Mouse (Mus musculus): ENCODE results near the gene Pld1. TPM values are rescaled to one million over a fixed set of nuclear protein-coding genes. Genes with fewer than 3 reads are reported as not detected.

Pld1 gene
- polyA plus RNA-seq, 2 experiments = 6.4 to 6.8 TPM

DNA sequence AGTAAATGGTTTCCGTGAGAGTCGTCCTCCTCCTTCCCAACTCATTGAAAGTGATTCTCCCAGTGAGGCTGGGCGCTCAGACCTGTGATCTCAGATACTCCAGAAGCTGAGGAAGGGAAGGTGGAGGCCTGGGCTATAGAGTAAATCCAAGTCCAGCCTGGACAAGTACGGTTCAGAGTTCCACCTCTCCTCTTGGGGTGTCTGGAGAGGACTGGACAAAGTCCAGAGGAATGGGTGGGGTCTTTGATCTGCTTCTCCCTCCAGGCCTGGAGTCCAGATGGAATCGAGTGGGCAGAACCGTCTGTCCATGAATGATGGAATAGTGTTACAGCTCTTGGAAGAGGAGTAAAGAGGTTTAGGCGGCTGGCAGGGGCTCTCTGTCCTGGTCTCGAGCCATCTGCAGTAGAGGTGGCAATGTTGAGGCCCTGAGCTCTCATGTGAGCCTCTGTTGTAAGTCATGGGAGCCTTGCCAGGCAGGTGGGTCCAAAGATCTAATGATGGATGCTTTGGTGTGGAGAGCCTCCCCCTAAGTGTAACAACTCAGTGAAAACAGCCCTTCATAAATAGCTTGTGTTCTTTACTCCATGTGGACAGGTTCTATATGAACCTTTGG is 98.9 kb downstream of the Pld1 start:
- WGBS = 50% methylated on average over 8 of the region's 8 CpGs
- peaks cover 5% of the 10 kb centered on the region for H3K36me3 ChIP-seq (ENCODE audit: control insufficient read depth, insufficient read depth, low read length)
- no peak overlapping the region for H3K4me3 ChIP-seq (replicated peaks; ENCODE audit: low read length)
- ATAC-seq (ENCODE audit: low FRiP score, low read depth) = peak; percentile 44; the same call in 1 of the 2 replicates
- peak; percentile 7 for DNase-seq (ENCODE audit: low spot score)
- H3K4me1 ChIP-seq (ENCODE audit: control insufficient read depth, insufficient read depth, low read length) = peaks cover 3% of the 10 kb centered on the region; the same call in 1 of the 2 replicates
- H3K4me2 ChIP-seq (replicated peaks; ENCODE audit: low read depth, low read length, severe bottlenecking) = no peak overlapping the region
- H3K27ac ChIP-seq (replicated peaks; ENCODE audit: low read depth, low read length) = no peak overlapping the region
- TF ChIP-seq POLR2A (IDR thresholded peaks at IDR 0.05; ENCODE audit: borderline replicate concordance, extremely low read depth, insufficient read depth, insufficient read length) = no peak
- H3K9me3 ChIP-seq (ENCODE audit: control insufficient read depth, low read length) = no peaks in the 10 kb centered on the region
- H3K27me3 ChIP-seq (ENCODE audit: control insufficient read depth, insufficient read depth, low read length) = no peaks in the 10 kb centered on the region
- H3K9ac ChIP-seq (ENCODE audit: low read depth, low read length, severe bottlenecking) = no peak overlapping the region

DNA sequence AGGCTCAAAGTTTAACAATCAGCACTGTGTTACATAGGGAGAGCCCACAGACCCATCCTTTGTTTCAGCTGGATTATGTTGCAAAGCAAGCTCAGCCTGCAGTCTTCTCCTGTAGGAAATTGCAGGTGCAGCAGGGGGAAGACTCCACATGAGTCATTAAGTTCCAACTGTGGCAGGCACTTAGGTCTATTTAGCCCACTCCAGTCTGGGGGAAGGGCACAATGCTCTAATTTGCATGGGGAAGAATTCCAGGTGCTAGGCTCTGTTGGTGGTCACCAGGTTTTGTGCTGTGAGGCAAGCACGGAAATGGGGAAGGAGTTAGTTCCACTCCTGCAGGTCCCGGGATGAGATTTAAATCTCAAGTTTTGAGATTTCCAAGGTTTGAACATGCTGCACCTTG is 99.6 kb downstream of the Pld1 start:
- Histone ChIP-seq H3K27me3 (ENCODE audit: control insufficient read depth, insufficient read depth, low read length) (no peaks in the 10 kb centered on the region), H3K4me2 (replicated peaks; ENCODE audit: low read depth, low read length, severe bottlenecking) (no peak overlapping the region), H3K4me3 (replicated peaks; ENCODE audit: low read length) (no peak overlapping the region), H3K9ac (ENCODE audit: low read depth, low read length, severe bottlenecking) (no peak overlapping the region), H3K9me3 (ENCODE audit: control insufficient read depth, low read length) (no peaks in the 10 kb centered on the region), H3K36me3 (ENCODE audit: control insufficient read depth, insufficient read depth, low read length) (peaks cover 7% of the 10 kb centered on the region), H3K4me1 (ENCODE audit: control insufficient read depth, insufficient read depth, low read length) (peaks cover 3% of the 10 kb centered on the region; the same call in 1 of the 2 replicates), H3K27ac (replicated peaks; ENCODE audit: low read depth, low read length) (no peak overlapping the region)
- ATAC-seq (ENCODE audit: low FRiP score, low read depth) (no peak), DNase-seq (ENCODE audit: low spot score) (no peak)
- WGBS = 47% methylated on average over 2 of the region's 2 CpGs
- no peak for TF ChIP-seq POLR2A (IDR thresholded peaks at IDR 0.05; ENCODE audit: borderline replicate concordance, extremely low read depth, insufficient read depth, insufficient read length)

DNA sequence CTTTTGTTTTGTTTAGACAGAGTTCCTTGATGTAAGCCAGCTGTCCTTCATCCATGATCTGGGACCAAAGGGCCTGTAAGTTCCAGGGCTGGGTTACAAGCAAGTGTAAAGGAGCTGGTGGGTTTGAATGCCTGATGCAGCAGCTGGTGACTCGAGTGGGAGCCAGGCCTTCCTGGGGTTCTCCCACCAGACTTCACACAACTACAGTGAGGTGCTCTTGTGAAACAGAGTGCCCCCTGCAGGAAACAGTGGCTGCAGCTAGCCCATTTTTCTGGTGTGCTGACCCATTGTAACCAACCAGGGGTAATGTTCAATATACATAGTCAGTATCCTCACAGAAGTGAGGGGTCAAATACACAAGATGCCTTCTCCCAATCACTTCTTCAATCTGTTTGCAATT is 101.3 kb downstream of the Pld1 start:
- TF ChIP-seq POLR2A (IDR thresholded peaks at IDR 0.05; ENCODE audit: borderline replicate concordance, extremely low read depth, insufficient read depth, insufficient read length) = no peak
- 28% methylated on average over 1 of the region's 1 CpGs for WGBS
- Histone ChIP-seq H3K27ac (replicated peaks; ENCODE audit: low read depth, low read length) (no peak overlapping the region), H3K36me3 (ENCODE audit: control insufficient read depth, insufficient read depth, low read length) (peaks cover 7% of the 10 kb centered on the region), H3K4me3 (replicated peaks; ENCODE audit: low read length) (no peak overlapping the region), H3K9me3 (ENCODE audit: control insufficient read depth, low read length) (no peaks in the 10 kb centered on the region), H3K9ac (ENCODE audit: low read depth, low read length, severe bottlenecking) (no peak overlapping the region), H3K4me1 (ENCODE audit: control insufficient read depth, insufficient read depth, low read length) (peaks cover 3% of the 10 kb centered on the region; the same call in 1 of the 2 replicates), H3K27me3 (ENCODE audit: control insufficient read depth, insufficient read depth, low read length) (no peaks in the 10 kb centered on the region), H3K4me2 (replicated peaks; ENCODE audit: low read depth, low read length, severe bottlenecking) (no peak overlapping the region)
- ATAC-seq (ENCODE audit: low FRiP score, low read depth) = no peak
- DNase-seq (ENCODE audit: low spot score) = no peak

DNA sequence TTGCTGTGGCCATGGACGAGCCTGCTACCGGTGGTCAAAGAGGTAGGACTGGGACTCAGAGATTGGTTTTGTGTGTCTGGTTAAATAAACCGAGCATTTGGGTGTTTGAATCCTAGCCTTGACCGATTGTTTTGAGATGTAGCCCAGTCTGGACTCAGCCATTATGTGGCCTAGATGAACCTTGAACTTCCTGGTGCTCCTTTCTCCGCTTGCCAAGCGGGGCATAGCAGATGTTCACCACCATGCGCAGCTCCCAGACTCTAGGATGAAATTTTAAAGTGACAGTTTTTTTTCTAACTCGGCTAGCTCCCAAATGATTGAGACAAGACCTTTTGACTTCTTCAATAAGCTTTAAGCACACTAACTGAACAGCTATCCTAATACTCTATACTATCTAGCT is 102.7 kb downstream of the Pld1 start:
- no peaks in the 10 kb centered on the region for H3K27me3 ChIP-seq (ENCODE audit: control insufficient read depth, insufficient read depth, low read length)
- peaks cover 3% of the 10 kb centered on the region; the same call in 1 of the 2 replicates for H3K4me1 ChIP-seq (ENCODE audit: control insufficient read depth, insufficient read depth, low read length)
- no peak overlapping the region for H3K27ac ChIP-seq (replicated peaks; ENCODE audit: low read depth, low read length)
- no peak overlapping the region for H3K4me2 ChIP-seq (replicated peaks; ENCODE audit: low read depth, low read length, severe bottlenecking)
- 90% methylated on average over 8 of the region's 8 CpGs for WGBS
- no peak overlapping the region for H3K9ac ChIP-seq (ENCODE audit: low read depth, low read length, severe bottlenecking)
- H3K9me3 ChIP-seq (ENCODE audit: control insufficient read depth, low read length) = no peaks in the 10 kb centered on the region
- DNase-seq (ENCODE audit: low spot score) (no peak), ATAC-seq (ENCODE audit: low FRiP score, low read depth) (no peak)
- H3K4me3 ChIP-seq (replicated peaks; ENCODE audit: low read length) = no peak overlapping the region
- TF ChIP-seq POLR2A (IDR thresholded peaks at IDR 0.05; ENCODE audit: borderline replicate concordance, extremely low read depth, insufficient read depth, insufficient read length) = no peak
- H3K36me3 ChIP-seq (ENCODE audit: control insufficient read depth, insufficient read depth, low read length) = peaks cover 7% of the 10 kb centered on the region

DNA sequence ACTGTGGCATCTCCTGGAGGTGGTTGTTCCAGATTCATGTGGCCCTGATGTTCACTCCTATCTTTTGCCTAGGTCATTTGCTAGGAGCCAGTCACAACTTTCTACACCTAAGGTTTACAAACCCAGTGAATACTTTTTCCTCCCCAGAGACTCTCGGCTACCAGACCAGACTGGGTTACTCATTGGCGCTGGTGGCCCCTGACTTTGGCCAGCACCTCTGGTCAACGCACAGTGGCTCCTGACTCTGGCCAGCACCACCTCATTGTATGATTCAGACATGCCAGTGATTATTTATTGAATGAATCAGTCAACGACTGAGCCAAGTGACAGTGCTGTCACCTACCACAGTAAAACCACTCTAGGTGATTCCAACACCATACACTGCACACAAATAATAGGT is 103.9 kb downstream of the Pld1 start:
- no peak for TF ChIP-seq POLR2A (IDR thresholded peaks at IDR 0.05; ENCODE audit: borderline replicate concordance, extremely low read depth, insufficient read depth, insufficient read length)
- Histone ChIP-seq H3K4me2 (replicated peaks; ENCODE audit: low read depth, low read length, severe bottlenecking) (no peak overlapping the region), H3K4me1 (ENCODE audit: control insufficient read depth, insufficient read depth, low read length) (peaks cover 1% of the 10 kb centered on the region; the same call in 1 of the 2 replicates), H3K27ac (replicated peaks; ENCODE audit: low read depth, low read length) (no peak overlapping the region), H3K9me3 (ENCODE audit: control insufficient read depth, low read length) (no peaks in the 10 kb centered on the region), H3K36me3 (ENCODE audit: control insufficient read depth, insufficient read depth, low read length) (peaks cover 7% of the 10 kb centered on the region), H3K27me3 (ENCODE audit: control insufficient read depth, insufficient read depth, low read length) (no peaks in the 10 kb centered on the region), H3K4me3 (replicated peaks; ENCODE audit: low read length) (no peak overlapping the region), H3K9ac (ENCODE audit: low read depth, low read length, severe bottlenecking) (no peak overlapping the region)
- DNase-seq (ENCODE audit: low spot score) (no peak), ATAC-seq (ENCODE audit: low FRiP score, low read depth) (no peak)
- WGBS = 95% methylated on average over 4 of the region's 4 CpGs
